40 mouse cellular contexts compared by ENCODE assay signal in genomic region chr9:51331449-51332238, GRCm38 (mm10). TPM values are rescaled to one million over a fixed set of nuclear protein-coding genes. Genes with fewer than 3 reads are reported as not detected.
"Had no signal": no experiment of that assay in that cellular context is flagged by ENCODE, and none has a peak within 500 bp of the region (broad histone marks: within the 10 kb centered on the region; RNA-seq: fewer than 3 reads in every experiment).

No protein-coding gene starts in this region.

- H3K27ac ChIP-seq: embryonic facial prominence, embryonic 10.5 days; embryonic facial prominence, embryonic 12.5 days; embryonic facial prominence, embryonic 13.5 days; embryonic facial prominence, embryonic 15.5 days; forebrain, embryonic 10.5 days; forebrain, embryonic 12.5 days; forebrain, embryonic 13.5 days; forebrain, embryonic 15.5 days; gastrocnemius, adult 2 months; heart, adult 2 months; heart, embryonic 10.5 days had no signal

- H3K9me3 ChIP-seq: embryonic facial prominence, embryonic 10.5 days; embryonic facial prominence, embryonic 12.5 days; embryonic facial prominence, embryonic 13.5 days; embryonic facial prominence, embryonic 15.5 days; forebrain, embryonic 10.5 days; forebrain, embryonic 12.5 days; forebrain, embryonic 13.5 days; forebrain, embryonic 15.5 days; heart, embryonic 10.5 days had no signal

- H3K9ac ChIP-seq: embryonic facial prominence, embryonic 12.5 days; embryonic facial prominence, embryonic 13.5 days; embryonic facial prominence, embryonic 15.5 days; forebrain, embryonic 12.5 days; forebrain, embryonic 13.5 days; forebrain, embryonic 15.5 days; forebrain, postnatal 0 days had no signal

- H3K4me3 ChIP-seq: embryonic facial prominence, embryonic 10.5 days; embryonic facial prominence, embryonic 12.5 days; embryonic facial prominence, embryonic 13.5 days; embryonic facial prominence, embryonic 15.5 days; erythroblast, embryonic 14.5 days; forebrain, embryonic 10.5 days; forebrain, embryonic 12.5 days; forebrain, embryonic 13.5 days; forebrain, embryonic 15.5 days; gastrocnemius, adult 2 months; heart, adult 2 months; heart, embryonic 10.5 days had no signal

- H3K36me3 ChIP-seq: embryonic facial prominence, embryonic 10.5 days; embryonic facial prominence, embryonic 12.5 days; embryonic facial prominence, embryonic 13.5 days; embryonic facial prominence, embryonic 15.5 days; forebrain, embryonic 10.5 days; forebrain, embryonic 12.5 days; forebrain, embryonic 15.5 days; heart, embryonic 10.5 days had no signal

- H3K4me1 ChIP-seq: embryonic facial prominence, embryonic 10.5 days; embryonic facial prominence, embryonic 12.5 days; embryonic facial prominence, embryonic 13.5 days had no signal

- DNase-seq: cerebellum, adult 9-11 months; cerebellum, postnatal 10 days; cerebellum, postnatal 14 days; cerebellum, postnatal 25 days; cerebellum, postnatal 36 days; embryo, embryonic 11 days; forebrain, postnatal 0 days; gastrocnemius, adult 2 months; gastrocnemius, postnatal 10 days; gastrocnemius, postnatal 14 days; gastrocnemius, postnatal 25 days; gastrocnemius, postnatal 36 days; heart, adult 11 months; heart, adult 18-20 months; heart, adult 2 months had no signal

- H3K27me3 ChIP-seq: embryonic facial prominence, embryonic 12.5 days; forebrain, embryonic 12.5 days; forebrain, embryonic 13.5 days; forebrain, embryonic 15.5 days had no signal

- H3K4me2 ChIP-seq: embryonic facial prominence, embryonic 12.5 days; embryonic facial prominence, embryonic 13.5 days; embryonic facial prominence, embryonic 15.5 days; forebrain, embryonic 12.5 days; forebrain, embryonic 13.5 days; forebrain, embryonic 15.5 days; heart, embryonic 11.5 days had no signal

- ATAC-seq: forebrain, embryonic 13.5 days; forebrain, embryonic 14.5 days; forebrain, embryonic 15.5 days; forebrain, embryonic 16.5 days; forebrain, postnatal 0 days had no signal

RNA-seq across cellular contexts. Expression of gene 1810046K07Rik, which starts 2.9 kb away (rescaled TPM):
- total RNA-seq: common myeloid progenitor, adult 5-6 weeks; forebrain, postnatal 0 days; gastrocnemius, adult 18-20 months; gastrocnemius, adult 2 months; gastrocnemius, adult 8-10 months; gastrocnemius, postnatal 10 days; gastrocnemius, postnatal 14 days; gastrocnemius, postnatal 25 days; gastrocnemius, postnatal 36 days; gastrocnemius, postnatal 4 days; granulocyte monocyte progenitor cell, adult 5-6 weeks; heart, adult 18-20 months; heart, adult 2 months; heart, adult 8-10 months had no signal
- polyA plus RNA-seq: cortical plate, adult 2 months; embryonic facial prominence, embryonic 10.5 days; embryonic facial prominence, embryonic 11.5 days; embryonic facial prominence, embryonic 12.5 days; embryonic facial prominence, embryonic 13.5 days; embryonic facial prominence, embryonic 14.5 days; forebrain, embryonic 10.5 days; forebrain, embryonic 11.5 days; forebrain, embryonic 12.5 days; forebrain, embryonic 13.5 days; forebrain, embryonic 14.5 days; forebrain, embryonic 15.5 days; forebrain, embryonic 16.5 days; forebrain, postnatal 0 days; frontal cortex, adult 2 months; gonadal fat pad, adult 2 months; heart, embryonic 10.5 days; heart, embryonic 11.5 days had no signal

RNA-seq across cellular contexts. Expression of gene Colca2, which starts 53.3 kb away (rescaled TPM):
- total RNA-seq: common myeloid progenitor, adult 5-6 weeks; granulocyte monocyte progenitor cell, adult 5-6 weeks had no signal
- polyA plus RNA-seq: erythroblast, embryonic 14.5 days had no signal
